Mouse (Mus musculus) embryo, embryonic 10.5 days (tissue): ENCODE measurements around the gene Itgb5.

Experiments
- DNase-seq: peaks from one replicate; pipeline ENCODE4 v3.0.0-alpha.2; 2015; ENCODE audit warnings: low spot score

Itgb5 gene

DNA sequence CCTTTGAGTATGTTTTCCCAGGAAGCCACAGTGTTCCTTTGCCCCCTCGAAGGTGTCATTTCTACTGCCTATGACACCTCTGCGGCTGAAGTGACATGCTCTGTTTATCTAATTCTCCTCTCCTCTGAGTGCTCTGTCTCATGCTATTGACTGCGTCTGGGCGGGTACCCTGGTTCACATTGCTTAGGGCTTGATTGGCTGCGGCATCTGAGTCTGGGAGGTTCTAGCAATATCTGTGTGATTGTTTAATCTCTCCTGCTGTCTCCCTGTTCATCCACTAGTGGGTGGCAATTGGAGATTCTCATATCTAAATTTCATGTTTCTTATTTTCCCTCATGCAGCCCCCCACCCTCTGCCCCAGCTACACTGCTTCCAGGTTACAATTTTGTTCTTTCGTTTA is 49.6 kb downstream of the Itgb5 start:
- DNase-seq = no peak

- no peak for DNase-seq
Observed at GRCm38 (mm10) chr16:33879556-33879955, 50.1 kb downstream of the Itgb5 start.

- no peak for DNase-seq
Observed at GRCm38 (mm10) chr16:33880765-33881164, 51.3 kb downstream of the Itgb5 start.

GRCm38 (mm10) chr16:33882540-33882939 is 53.1 kb downstream of the Itgb5 start:
- no peak for DNase-seq

- DNase-seq = no peak
Observed at GRCm38 (mm10) chr16:33883046-33883975, 53.8 kb downstream of the Itgb5 start.

DNA sequence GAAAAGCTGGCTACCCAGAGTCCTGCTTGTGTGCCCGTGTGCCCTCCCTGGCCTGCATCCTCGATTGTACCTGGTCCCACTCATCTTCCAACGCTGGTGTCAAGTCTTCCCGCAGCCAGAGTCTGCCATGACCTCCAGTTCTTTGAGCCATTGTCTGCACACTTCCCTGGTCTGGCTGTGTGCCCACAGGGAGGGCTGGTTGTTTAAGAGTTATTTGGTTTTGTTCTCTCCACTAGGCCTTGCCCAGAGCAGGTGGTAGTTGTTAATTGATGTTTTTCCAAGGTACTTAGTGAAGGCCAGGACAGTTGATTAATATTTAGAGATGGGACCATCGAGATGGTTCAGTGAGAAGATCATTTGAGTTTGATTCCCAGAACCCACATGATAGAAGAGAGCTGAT is 54.7 kb downstream of the Itgb5 start:
- DNase-seq = no peak

DNA sequence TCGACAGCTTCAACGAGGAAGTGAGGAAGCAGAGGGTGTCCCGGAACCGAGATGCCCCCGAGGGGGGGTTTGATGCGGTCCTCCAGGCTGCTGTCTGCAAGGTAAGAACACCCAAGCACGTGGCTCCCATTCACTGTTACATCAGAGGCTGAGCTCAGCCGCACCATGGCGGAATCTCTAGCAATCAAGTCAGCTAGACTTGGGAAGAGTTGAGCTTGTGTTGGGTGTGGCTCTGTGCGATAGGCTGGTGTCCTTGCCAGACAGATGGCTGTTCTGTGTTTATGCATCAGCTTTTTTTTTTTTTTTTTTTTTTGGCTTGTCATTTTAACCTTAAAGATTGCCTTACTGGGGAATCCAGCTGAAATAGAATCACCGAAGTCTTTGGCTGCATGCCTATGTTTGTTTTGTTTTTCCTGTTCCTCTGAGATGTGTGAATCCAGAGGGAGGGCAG is 55.6 kb downstream of the Itgb5 start:
- DNase-seq = no peak

GRCm38 (mm10) chr16:33885671-33886328 is 56.3 kb downstream of the Itgb5 start:
- no peak for DNase-seq

GRCm38 (mm10) chr16:33886665-33887064 is 57.2 kb downstream of the Itgb5 start:
- DNase-seq = peak; percentile 65

DNA sequence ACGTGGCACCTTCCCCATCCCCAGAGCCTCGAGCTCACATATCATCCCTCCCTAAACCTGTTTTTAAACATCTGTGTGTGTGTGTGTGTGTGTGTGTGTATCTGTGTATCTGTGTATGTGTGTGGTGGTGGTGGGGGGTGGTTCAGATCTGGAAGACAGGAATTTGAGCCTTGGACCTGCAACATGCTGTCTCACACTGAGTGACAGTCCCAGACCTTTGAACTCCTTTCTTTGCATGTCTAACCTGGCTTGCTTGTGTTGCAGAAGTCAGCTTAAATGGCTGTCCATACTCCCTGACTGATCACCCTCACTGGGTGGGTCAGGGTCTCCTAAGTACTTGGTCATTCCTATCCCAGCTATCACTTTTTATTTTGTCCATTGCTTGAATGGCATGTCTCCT is 58.5 kb downstream of the Itgb5 start:
- DNase-seq = no peak

GRCm38 (mm10) chr16:33889000-33889607 is 59.6 kb downstream of the Itgb5 start:
- no peak for DNase-seq

DNA sequence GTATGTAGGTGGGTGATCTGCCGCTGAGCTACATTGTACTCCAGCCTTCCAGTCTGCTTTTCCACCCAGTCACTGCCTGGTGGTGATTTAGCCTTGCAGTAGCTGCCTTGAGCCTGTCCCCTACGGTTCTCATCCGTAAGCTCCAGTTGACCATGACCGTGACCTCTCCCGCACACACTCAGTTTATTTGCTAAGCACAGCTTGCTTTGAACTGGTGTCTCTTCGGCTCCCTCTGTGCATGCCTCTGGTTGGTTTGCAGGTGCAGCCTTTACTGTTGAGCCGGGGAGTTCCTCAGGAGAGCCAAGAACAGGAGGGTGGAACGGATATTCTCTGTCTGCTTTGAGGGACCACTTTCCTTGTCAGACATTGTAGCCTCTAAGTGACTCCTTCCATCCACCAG is 61.6 kb downstream of the Itgb5 start:
- no peak for DNase-seq

- peak; percentile 60 for DNase-seq
Observed at GRCm38 (mm10) chr16:33891561-33892281, 62.3 kb downstream of the Itgb5 start.

GRCm38 (mm10) chr16:33892539-33892938 is 63.1 kb downstream of the Itgb5 start:
- no peak for DNase-seq

DNA sequence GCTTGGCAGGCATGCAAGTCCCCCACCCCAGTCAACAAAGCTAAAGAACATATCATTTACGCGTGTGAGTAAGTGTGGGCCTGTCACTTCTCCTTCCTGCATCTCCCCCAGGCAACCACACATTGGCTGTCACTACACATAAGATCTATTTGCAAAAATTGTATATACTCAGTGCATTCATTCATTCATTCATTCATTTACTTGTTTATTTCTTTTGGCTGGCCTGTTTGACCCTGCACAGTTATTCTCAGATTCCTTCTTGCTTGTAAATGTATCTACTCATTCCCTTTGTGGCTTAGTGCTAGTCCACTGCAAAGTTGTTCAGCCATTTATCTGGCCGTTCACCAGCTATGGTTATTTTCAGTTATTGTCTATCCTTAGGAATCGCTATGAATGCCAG is 64.3 kb downstream of the Itgb5 start:
- DNase-seq = no peak

DNA sequence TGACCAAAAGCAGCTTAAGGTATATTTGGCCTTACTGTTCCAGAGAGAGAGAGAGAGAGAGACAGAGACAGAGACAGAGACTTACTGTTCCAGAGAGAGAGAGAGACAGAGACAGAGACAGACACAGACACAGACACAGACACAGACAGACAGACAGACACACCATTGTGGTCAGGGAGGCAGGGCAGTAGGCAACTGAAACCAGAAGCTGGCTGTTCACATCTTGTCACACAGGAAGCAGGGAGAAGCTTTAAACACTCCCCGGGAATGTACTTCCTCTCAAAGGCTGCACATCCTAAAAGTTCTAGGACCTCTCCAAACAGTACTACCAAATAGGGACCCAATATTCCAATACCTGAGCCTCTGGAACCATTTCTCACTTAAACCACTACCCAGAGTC is 65.0 kb downstream of the Itgb5 start:
- no peak for DNase-seq

GRCm38 (mm10) chr16:33895690-33896089 is 66.2 kb downstream of the Itgb5 start:
- no peak for DNase-seq

DNA sequence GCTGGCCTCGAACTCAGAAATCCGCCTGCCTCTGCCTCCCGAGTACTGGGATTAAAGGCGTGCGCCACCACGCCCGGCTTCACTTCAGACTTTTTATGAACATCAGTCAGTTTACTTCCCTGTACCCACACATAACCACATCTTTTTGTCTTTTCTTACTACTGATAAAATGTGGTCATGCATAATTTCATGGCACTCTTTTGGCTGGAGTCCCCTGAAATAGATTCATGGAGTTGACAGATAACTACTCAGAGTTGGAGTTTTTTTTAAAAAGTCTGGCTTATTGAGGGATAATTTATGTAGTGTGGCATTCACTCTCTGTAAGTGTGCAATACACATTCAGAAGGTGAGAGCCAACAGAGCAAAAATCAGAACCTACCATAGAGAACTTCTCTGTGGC is 67.3 kb downstream of the Itgb5 start:
- no peak for DNase-seq

DNA sequence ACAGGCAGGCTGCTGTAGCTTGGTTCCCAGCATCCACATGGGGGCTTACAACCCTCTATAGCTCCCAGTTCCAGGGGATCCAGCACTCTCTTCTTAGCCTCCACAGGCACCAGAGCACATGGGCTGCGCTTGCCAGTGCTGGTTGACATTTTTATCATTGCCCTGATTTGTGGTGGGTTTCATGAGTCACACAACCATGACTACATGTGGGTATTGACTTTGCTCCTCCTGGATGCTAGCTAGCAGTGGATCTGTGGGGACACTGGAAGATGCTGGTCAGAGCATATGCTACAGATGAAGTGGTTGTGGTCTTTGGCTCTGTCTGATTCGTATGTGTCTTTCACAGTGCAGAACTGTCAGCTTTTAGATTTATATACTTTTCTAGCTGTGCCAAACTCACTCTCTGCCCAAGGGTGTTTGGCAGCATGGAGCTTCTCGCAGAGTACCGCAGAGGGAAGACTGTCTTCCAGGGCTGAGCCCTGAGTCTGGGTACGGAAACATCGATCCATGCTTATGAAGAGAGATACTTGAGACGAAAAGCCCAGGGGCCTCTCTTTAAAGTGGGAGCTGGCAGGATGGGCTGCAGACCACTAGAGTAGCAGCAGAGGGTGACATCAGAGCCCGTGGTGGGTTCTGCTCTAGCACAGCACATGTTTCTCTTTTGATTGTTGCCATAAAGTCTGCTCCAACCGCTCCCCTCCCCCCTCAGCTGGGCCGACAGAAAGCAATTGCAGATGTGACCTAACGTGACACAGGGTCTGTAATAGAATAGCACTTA is 74.4 kb downstream of the Itgb5 start:
- DNase-seq = peak; percentile 86

DNA sequence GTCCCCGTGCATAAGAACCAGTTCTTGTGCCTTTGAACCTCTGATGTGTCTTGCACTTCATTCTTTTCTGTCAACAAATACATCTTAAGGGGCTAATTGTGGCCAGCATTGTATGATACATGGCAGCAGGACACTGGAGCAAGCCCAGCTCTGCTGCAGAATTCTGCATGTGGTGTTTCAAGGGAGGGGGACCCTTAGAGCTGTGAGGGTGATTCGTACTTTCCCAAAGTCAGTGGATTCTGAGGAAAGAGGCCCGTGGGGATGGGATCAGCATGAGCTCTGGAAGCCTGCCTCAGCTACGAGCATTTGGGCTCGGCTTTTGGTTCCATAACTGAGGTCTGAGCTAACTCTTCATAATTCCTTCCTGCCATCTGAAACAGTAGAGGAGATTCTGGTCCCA is 75.1 kb downstream of the Itgb5 start:
- no peak for DNase-seq

GRCm38 (mm10) chr16:33908239-33908638 is 78.8 kb downstream of the Itgb5 start:
- no peak for DNase-seq
